Mouse (Mus musculus): ENCODE measurements around the gene Hpcal4.
"Not testable (repeated sequence)": the region's sequence is repeated elsewhere in the genome, so short reads cannot be mapped to it uniquely, and the experiment has no call there.

The Hpcal4 gene

DNA sequence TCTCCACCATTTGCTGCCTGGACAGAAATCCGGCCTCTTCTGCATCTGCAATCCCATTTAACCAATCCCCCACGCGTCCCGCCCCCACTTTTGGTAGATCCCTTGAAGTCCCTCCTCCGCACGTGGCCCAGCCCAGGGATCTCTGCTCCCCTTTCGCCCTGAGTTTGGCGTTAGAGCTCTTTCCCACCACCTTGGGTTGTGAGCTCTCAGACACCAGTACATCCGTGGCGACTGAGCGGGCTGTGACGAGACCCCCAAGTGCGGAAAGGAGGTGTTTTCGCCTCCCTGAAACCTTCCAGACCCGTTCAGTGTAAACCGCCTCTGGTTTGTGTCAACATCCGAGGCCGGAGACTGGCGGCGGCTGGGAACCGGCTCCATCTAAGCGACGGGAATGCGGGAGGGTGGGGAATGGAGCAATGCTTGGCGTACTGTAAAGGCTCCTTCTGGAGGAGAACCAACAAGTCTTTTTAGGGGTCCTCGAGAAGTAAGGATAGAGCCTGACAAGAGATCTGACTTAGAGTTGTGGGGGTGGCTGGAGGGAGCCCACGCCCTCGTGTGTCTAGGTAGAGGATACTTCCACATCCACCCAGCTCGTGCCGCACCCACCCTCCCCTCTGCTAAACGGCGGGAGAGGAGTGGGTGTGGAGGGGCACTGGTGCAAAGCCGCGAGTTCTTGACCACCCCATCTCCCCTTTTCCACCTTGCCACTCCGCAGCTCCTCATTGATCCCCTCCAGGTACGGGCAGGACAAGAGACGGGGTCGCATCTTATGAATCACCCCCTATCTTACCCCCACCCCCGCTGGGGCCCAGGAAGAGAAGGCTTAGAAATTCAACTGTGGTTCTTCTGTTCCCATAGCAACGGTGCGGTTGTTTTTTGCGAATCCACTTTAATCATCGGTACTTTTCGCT lies at the start of gene Hpcal4:
Gene Hpcal4 (plus strand): TSS at position 900 of the 911 bp plus-strand sequence.
- in situ Hi-C loops (cut with MseI, MboI) = no loop called here

DNA sequence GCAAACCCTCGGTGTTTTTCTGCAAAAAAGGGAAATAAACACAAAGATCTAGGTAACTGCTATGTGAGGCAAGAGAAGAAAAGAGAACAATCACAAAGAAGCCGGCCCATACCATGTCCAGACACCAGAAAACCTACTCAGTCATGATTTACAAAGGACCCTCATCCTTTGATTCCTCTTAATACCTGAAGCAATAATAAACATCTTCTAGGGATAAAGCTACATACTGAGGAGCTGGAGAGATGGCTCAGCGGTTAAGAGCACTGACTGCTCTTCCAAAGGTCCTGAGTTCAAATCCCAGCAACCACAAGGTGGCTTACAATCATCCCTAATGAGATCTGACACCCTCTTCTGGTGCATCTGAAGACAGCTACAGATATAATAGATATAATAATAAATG lies 45.5 kb upstream of the Hpcal4 start:
- in situ Hi-C loops (cut with MseI, MboI) = no loop called here

DNA sequence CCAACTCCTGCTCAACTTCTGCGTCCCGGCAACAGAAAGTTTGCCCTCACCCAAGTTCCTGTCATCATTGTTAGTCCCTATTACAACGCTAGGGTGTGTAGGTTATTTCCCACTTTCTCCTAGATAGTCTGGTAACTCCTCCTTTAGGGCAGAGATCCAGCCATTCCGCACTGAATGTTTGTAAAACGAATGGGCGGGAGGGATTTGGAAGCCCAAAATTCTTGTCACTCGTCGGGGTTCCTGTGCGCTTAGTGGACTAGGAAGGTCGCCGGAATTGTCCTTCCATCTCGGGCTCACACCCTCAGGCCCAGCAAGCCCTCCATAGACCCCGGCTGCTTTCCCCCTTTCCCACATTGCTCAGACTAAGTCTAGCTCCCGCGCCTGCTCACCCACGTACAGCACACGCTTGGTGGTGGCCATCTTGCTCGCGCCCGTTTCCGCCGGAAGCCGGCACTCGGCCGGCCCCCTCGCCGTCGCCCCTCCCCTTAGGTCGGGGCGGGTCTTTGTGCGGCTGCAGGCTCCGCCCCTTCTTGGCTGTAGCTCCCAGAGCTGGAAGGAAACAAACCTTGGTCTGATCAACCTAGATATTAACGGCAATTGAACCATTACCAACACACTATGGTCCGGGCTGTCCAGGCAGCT lies 43.4 kb upstream of the Hpcal4 start, which contains the start of gene Ppie:
Gene Ppie (minus strand): TSS at position 439 of the 642 bp plus-strand sequence.
- in situ Hi-C loops (cut with MseI, MboI) = no loop called here

DNA sequence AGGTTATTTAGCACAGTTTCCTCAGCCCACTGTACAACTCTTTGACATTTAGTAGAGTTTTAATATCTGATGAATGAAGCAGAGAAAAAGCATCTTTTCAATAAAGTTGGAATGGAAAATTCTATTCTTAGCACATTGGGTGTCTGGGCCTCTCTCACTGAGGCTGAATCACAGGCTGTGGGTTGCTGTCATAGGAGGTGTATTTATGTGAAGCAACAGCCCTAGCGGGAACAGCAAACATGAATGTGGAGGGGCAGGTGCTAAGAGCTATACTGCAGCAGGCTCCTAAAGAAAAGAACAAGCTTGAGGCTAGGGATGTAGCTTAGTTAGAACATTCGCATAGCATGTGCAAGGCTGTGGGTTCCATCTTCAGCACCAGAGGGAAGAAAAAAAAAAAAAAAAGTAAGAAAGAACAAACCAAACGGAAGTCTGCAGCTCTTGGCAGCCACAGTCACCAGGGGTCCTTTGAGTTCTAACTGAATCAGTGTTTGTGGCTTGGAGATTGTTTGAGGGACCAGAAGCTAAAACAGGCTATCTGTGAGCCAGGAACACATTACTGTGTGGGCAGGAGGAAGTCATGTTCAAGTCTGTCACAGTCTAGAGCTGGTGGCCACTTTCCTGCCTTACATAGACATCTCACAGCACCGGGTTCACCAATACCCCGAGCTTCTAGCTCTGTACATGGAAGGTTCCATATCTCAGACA lies 35.4 kb upstream of the Hpcal4 start:
- in situ Hi-C loops (cut with MseI, MboI) = no loop called here

DNA sequence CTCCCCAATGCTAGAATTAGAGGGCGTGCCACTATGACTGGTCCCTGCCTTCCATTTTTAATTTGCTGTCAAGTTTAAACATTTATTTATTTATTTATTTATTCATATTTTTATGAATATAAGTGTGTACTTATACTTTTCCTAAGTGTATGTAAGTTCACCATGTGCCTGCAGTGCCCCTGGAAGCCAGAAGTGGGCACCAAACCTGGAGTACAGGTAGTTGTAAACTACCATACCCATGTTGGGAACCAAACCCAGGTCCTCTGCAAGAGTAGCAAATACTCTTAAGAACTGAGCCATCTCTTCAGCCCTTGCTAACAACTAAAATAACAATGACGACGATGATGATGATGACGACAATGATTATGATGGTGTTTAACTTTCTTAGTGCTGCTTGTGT lies 31.0 kb upstream of the Hpcal4 start:
- in situ Hi-C loops (cut with MseI, MboI) = loop anchor here (5.0 to 10.0 kb wide), 3 partner anchors 53 to 103 kb away; partner anchors contain the start of gene Nt5c1a (in 1 of the 2)

DNA sequence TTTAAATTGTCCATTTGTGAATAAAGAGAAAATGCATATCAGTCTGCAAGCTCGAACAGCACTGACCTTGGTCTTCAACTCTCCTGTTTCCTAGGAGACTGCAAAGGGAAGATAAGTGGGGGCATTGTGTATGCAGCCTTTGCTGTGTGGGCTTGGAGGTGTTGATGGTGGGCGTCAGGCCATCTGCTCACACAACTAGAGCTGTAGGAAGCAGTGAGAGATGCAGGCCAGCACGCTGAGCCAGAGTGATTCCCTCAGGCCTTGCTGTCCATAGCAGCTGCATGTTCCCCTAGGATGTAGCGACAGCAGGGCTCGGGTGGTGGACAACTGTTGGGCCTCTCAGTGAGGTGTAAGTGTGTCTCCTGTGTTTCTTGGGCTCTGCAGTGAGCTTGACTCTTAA lies 30.1 kb upstream of the Hpcal4 start:
- in situ Hi-C loops (cut with MseI, MboI) = loop anchor here (5.0 to 10.0 kb wide), 3 partner anchors 52 to 102 kb away; partner anchors contain the start of gene Nt5c1a (in 1 of the 2)

DNA sequence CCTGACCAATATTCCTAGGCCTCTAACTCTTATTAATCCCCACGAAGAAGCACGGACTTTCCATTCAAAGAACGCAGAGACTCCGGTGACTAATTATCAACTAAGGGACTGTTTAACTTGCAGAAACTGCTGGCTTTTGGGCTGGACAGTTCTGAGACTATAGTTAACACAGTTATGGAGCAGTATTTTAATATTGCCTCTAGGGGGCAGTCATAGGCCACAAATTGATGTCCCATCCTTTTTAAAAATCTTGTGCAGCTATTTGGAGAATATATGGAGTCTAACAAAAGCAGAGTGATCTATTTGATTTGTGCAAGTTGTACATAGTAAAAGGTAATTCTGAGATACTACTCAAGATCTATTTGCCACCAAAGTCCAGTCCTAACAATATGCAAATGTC lies 28.0 kb upstream of the Hpcal4 start:
- in situ Hi-C loops (cut with MseI, MboI) = loop anchor here (10.0 kb wide), 2 partner anchors 50 to 100 kb away; partner anchors contain the start of gene Nt5c1a (in 1 of the 2)

DNA sequence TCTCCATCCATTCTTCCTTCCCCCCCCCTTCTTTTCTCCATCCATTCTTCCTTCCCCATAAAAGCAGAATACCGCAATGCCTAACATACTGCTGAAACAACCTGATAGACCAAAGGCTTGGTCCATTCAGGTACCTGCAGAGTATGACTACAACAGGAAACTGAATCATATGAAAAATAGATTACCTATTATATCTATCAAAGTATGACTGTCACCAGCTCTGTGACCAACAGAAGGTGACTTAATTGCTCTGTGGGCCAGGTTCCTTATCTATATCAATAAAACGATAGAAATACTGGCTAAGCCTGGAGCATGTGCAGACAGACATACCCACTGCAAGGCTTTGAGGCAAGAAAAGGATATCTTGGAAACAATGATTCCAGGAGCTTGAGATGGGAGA lies 27.6 kb upstream of the Hpcal4 start:
- in situ Hi-C loops (cut with MseI, MboI) = loop anchor here (10.0 kb wide), 2 partner anchors 49 to 99 kb away; partner anchors contain the start of gene Nt5c1a (in 1 of the 2)

DNA sequence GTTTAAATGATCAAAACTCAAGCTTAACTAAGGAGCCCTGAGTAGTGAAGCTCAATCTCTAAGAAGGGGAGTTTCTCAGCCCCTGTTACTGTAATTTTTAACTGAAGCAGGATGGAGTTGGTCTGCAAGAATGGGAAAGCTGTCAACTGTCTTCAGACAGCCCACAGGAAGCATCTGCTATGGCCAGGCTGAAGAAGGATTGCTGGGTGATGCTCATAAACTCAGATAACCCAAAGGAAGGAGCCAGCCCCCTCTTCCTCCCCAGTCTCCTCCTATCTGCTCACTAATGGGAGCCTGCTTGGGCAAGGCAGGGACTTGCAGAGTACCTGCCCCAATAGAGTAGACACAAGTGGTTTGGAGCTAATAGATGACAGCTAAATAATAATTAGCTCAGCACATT lies 27.2 kb upstream of the Hpcal4 start:
- in situ Hi-C loops (cut with MseI, MboI) = loop anchor here (10.0 kb wide), 2 partner anchors 49 to 99 kb away; partner anchors contain the start of gene Nt5c1a (in 1 of the 2)

DNA sequence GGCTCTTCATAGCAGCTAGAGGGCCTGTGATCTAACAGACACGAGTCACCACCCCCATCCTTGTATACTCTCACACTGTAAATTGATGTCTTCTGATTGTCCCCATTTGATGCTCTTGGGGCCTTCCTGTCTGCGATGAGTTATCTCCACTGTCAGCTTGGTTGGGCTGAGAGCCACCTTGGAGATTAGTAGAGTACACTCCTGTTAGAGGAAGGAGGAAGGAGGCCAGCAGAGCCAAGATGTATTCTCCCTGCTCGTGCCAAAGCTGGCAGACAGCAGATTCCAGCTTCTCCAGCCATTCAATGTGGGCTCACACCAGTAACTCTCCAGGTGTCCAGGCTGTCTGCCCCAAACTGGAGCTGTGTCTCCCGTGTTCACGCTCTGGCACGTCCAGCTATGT lies 22.5 kb upstream of the Hpcal4 start:
- in situ Hi-C loops (cut with MseI, MboI) = no loop called here

DNA sequence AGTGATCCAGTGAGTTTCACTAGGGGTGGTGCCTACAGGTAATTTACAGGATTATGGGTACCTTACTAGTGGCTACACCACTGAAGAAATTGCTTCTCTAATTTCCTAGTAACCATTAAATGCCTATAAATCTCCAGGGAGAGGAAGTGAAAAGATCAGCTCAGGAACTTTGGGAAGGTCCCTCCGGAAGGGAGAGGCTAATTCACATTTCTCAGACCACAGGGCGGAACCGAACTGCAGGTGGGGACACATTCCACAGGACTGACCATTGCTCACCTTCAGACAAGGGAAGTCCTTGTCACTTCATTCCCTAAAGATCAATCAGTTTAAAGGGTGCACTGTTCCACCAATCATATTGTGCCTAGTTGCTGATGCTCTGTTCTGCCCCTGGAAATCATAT lies 21.8 kb upstream of the Hpcal4 start:
- in situ Hi-C loops (cut with MseI, MboI) = not testable (repeated sequence)

DNA sequence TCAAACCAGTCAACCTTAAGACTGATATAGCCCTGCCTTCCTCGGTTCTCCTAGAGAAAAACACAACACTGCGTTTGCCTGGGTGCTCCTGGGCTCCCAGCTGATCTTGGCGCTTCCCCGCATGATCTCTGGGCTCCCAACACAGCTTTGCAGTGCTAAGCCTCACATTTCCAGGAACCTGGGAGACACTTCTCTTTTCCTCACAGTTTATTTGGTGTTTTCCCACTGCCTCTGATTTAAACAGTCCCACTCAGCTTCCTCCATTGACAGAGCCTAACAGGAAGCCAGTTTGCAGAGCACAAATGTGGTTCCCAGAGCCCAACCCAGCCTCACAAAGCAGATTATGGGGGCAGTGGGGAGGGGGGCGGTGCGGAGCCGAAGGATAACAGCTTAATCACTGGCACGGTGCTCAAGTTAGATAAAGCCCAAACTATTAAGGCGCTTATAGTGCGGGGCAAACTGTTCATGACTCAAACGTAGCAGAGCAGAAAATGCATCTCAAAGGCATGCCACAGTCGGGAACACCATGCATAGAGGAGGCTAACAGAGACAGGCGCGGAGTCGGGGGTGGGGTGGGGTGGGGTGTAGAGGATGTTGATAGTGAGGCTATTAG lies 20.6 kb upstream of the Hpcal4 start:
- in situ Hi-C loops (cut with MseI, MboI) = no loop called here

DNA sequence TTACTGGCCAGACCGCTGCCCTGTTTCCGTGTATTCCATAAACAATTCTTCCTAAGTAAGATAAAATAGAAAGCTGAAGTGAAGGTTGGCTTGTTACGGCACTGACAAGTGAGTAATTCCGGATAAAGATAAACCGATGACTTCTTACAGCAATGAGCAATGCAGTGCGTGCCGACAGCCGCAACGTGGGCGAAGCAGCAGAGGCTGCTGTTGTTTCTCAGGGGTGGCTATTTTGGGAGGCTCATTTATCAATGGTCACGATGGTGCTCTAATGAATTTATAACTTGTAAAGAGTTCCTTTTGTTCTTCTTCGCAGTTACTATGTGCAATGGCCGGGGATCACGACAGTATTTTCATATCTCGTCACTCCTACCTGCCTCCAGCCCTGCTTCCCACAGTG lies 18.9 kb upstream of the Hpcal4 start:
- in situ Hi-C loops (cut with MseI, MboI) = no loop called here

DNA sequence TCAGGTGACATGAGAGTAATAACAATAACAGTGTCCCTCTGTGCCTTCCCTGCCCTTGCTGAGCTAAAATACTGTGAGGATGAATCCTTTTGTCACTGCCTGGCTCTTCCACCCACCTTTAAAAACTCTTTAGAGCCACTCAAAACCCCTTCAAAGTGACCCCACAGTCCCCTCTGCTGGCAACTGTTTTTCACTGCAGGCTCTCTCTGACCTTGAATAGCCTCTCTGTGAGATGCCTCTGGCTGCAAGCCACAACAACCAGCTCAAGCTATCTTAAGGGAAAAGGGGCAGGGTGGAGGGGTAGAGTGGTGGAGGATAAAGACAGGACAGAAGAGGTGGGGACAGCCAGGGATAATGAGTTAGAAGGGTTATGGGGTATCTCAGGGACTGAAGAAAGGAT lies 11.2 kb upstream of the Hpcal4 start:
- in situ Hi-C loops (cut with MseI, MboI) = no loop called here

DNA sequence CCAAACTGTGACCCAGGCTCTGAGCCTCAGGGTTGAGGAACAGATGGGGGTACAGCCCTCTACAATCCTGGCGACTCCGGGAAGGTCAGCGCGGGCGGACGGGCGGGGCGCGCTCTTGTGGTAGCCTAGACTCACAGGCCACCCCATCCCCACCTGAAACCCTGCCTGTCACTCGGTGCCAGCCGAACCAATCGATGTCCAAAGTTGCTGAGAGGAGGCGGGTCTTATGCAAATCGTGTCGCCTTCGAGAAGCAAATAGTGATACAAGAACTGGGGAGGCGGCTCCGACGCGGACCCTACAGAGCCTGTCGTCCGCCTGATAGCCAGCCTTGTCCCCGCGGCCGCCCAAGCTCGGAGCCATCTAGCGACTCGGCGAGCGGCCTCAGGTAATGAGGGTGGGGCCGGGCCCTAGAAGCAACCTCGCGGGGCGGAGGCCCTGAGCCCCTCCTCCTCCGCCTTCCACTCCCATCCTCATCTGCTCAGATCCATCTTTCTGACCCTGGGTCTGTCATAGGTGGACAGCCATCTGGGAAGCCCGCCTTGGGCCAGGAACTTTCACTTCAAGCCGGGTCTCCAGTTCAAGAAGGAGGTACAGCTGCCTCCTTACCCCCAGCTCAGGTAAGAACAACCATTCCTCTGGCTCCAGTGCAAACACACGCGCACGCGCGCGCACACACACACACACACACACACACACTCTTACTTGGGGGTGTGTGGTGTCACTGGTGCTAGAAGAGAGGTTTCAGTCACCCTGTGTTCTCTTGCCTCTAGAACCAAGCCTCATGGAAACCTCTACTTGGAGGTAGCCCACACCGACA lies 421 bp downstream of the Hpcal4 start:
- in situ Hi-C loops (cut with MseI, MboI) = no loop called here

DNA sequence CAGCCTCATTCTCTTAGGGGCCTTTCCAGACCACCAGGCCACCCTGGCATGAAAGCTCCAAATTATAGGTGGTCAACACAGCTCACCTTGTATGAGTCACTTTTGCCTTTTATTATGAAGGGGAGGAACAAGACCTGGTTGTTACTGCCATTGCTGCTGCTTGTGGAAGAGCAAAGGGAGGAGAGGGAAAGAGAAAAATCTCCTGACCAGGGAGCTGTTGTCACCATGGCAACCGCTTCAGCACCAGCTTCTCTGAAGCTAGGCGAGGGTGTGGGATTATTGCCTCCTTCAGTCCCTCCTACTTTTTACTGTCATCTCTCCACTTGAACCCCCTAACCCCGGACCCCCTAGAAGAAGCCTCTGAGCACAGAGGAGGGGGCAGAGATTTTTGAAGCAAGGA lies 1.8 kb downstream of the Hpcal4 start:
- in situ Hi-C loops (cut with MseI, MboI) = no loop called here

DNA sequence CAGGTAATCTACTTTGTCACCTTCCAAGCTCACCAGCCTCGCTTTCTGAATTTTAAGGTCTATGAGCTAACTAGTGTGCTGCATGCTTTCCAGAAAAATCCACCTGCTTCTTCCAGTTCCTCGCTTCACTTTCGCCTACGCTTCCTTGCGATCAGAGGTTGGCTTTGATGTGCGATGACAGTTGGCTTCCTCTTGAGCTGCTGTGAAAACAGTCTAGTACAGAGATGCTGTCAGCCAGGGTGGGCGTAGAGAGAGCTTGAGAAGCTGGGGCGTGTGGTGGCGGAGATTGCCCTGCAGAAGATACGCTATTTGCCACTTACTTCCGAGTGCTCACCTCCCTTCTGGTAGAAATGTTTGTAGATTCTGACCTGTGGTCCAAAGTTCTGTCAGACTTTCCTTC lies 9.3 kb downstream of the Hpcal4 start:
- in situ Hi-C loops (cut with MseI, MboI) = no loop called here

DNA sequence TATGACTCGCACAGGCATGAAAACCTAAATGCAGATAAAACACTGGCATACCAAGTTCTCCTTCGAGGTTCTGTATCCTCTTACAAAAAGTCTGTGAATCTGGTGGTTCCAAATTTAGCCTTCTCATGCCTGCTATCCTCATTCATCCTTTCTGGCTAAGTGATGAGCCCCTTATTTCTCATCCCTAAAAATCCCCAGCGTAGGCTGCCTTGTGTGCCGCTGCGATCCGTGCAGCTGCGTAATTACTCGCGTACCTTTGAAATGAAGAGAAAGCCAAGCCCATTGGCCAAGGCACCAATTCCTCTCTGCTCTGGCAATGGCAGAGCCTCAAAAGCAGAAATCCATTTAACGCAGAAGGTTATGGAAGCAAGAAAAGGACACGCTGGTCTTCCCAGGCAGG lies 10.8 kb downstream of the Hpcal4 start:
- in situ Hi-C loops (cut with MseI, MboI) = no loop called here

DNA sequence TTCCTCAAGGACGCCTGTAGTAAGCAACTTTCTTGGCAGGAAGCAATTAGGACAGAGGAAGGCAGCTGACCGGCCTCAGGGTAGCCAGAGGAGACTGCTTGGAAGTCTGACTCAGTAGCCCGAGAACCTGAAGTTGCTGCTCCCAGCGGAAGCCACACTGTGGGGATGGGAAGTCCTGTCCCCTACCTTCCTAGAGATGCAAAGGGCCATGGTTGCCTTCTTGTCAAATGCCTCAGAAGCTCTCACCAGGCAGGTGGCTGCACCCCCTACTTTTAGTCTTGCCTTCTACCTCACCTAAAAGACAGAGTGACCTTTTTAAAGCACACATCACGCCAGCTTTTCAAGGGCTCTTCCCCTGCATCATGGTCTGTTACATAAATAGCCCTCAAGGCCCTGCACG lies 13.7 kb downstream of the Hpcal4 start:
- in situ Hi-C loops (cut with MseI, MboI) = no loop called here

DNA sequence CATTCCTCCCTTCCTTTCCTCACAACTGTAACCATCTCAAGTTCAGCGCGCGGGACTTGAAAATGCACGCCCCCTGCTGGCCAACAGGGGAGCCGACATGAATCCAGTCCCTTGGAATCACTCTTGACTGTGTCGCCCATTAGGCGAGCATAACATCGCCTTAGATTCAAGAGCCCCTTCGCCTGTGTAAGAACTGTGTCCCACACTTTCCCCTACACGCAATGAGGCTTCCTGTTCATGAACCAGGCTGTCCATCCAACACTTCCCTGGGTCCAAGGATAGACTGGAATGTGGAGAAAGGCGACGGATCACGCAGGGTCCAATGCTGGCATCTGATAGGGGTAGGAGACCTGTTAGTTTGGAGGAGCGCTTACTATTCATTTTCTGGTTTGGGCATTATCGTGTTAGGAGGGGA lies 17.8 kb downstream of the Hpcal4 start:
- in situ Hi-C loops (cut with MseI, MboI) = loop anchor here in 1 of 2 experiments (10.0 kb wide), 1 partner anchor 46 kb away; no protein-coding TSS in a partner anchor

Data from mouse trophoblast stem cell (cell line).